Mouse (Mus musculus) CH12.LX (cell line): ENCODE data around the gene 2900026A02Rik.

Experiments
- CTCF ChIP-seq, 2 experiments: IDR thresholded peaks in 1 of 2; conservative IDR thresholded peaks in 1 of 2; 2 replicates each; pipeline ENCODE4 v1.5.1; 2011 to 2012; ENCODE audit warnings: low read depth in 2 of 2, low read length in 2 of 2, improper control_type of control experiment in 1 of 2, inconsistent platforms in 1 of 2, mild to moderate bottlenecking in 1 of 2, moderate library complexity in 1 of 2
- HCFC1 ChIP-seq: IDR thresholded peaks from 2 replicates; pipeline ENCODE4 v1.6.1; 2012; ENCODE audit warnings: low read depth, mild to moderate bottlenecking, inconsistent platforms, low read length, improper control_type of control experiment
- JUND ChIP-seq: conservative IDR thresholded peaks from 2 replicates; pipeline ENCODE4 v1.6.1; 2011; ENCODE audit warnings: low read depth, low read length, improper control_type of control experiment
- KAT2A ChIP-seq: IDR thresholded peaks from 2 replicates; pipeline ENCODE4 v1.6.1; 2012; ENCODE audit warnings: low read length, improper control_type of control experiment, inconsistent platforms; ENCODE audit not compliant: insufficient replicate concordance
- MAX ChIP-seq: IDR thresholded peaks from 2 replicates; pipeline ENCODE4 v1.6.1; 2011; ENCODE audit warnings: low read length, improper control_type of control experiment
- POLR2A ChIP-seq: IDR thresholded peaks from 2 replicates; pipeline ENCODE4 v1.6.1; 2011; ENCODE audit warnings: low read depth, mild to moderate bottlenecking, improper control_type of control experiment, low read length
- SIN3A ChIP-seq: IDR thresholded peaks from 2 replicates; pipeline ENCODE4 v1.6.1; 2012; ENCODE audit warnings: low read length, improper control_type of control experiment, inconsistent platforms
- USF1 ChIP-seq: IDR thresholded peaks from 2 replicates; pipeline ENCODE4 v1.6.1; 2014; ENCODE audit warnings: low read depth, mild to moderate bottlenecking, inconsistent platforms, low read length, improper control_type of control experiment
- ZC3H11A ChIP-seq: IDR thresholded peaks from 2 replicates; pipeline ENCODE4 v1.6.1; 2012; ENCODE audit warnings: low read depth, mild to moderate bottlenecking, inconsistent platforms, low read length, improper control_type of control experiment
- ZMIZ1 ChIP-seq: IDR thresholded peaks from 2 replicates; pipeline ENCODE4 v1.6.1; 2012; ENCODE audit warnings: low read depth, mild to moderate bottlenecking, inconsistent platforms, low read length, improper control_type of control experiment

DNA sequence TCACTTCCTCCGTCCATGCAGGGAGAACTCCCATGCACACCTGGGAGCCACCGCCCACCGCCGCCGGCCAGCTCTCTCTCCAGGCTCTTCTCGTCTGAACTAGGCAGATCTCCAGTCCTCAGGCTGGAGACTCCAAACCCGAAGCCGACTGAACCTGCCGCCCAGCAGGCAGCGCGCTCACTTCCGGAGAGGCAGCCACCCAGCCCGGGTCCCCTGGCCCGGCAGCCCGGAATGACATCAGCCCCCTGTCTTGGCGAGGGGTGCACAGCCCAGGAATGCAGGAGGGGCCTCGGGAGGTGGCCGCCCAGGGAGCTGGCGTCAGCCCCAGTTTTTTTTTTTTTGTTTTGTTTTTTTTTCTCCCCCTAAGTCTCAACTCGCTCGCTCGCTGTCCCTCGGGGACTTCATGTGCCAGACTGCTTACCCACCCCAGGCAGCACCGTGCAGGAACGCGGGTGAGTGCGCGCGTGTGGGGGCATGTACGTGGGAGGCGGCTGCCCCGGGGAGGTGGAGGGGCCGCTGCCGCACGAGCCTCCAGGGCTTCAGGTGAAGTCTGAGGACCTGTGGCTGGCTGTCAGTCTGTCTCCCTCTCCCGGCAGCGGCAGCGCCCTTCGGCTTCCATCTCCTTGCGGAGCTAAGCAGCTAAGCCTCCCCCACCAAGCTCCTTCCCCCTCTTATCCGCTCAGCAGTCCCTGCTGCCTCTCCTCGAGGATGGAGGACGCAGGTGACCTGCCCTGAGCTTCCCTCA is 82.5 kb downstream of the 2900026A02Rik start:
- TF ChIP-seq POLR2A (no peak), CTCF (conservative IDR thresholded peaks at IDR 0.05 in 1 of 2, IDR thresholded peaks at IDR 0.05 in 1 of 2; ENCODE audit: low read depth in 2 of 2, low read length in 2 of 2) (peak in 1 of 2 experiments; percentile 15; a peak in 1 of 4 replicates), MAX (no peak), USF1 (no peak), HCFC1 (no peak), ZMIZ1 (no peak), ZC3H11A (no peak), JUND (no peak), SIN3A (no peak), KAT2A (no peak)
